Mouse (Mus musculus) intestine, postnatal 0 days (tissue): ENCODE results near the gene Dcbld1. TPM values are rescaled to one million over a fixed set of nuclear protein-coding genes. Genes with fewer than 3 reads are reported as not detected.
A peak's percentile ranks its signal among the peaks of the same experiment; 100 is the strongest.

Source experiments
- ATAC-seq: fragments of 200-750 bp; cut with Nextera tagmentation; 2 replicates; pipeline ENCODE4 v1.8.0; 2017; ENCODE audit warnings: mild to moderate bottlenecking, moderate TSS enrichment, moderate library complexity
- H3K27ac ChIP-seq: fragments of 300-500 bp; sonication (generic); 2 replicates; pipeline ENCODE4 v1.5.1; 2014; ENCODE audit warnings: mild to moderate bottlenecking, low read depth, low read length, moderate library complexity
- H3K27me3 ChIP-seq: fragments of 300-500 bp; sonication (generic); replicated peaks from 2 replicates; pipeline ENCODE4 v1.6.1; 2014; ENCODE audit warnings: low read length, mixed read lengths; ENCODE audit not compliant: control insufficient read depth, insufficient read depth
- H3K36me3 ChIP-seq: fragments of 300-500 bp; sonication (generic); 2 replicates; pipeline ENCODE4 v1.6.1; 2014; ENCODE audit warnings: mild to moderate bottlenecking, moderate library complexity; ENCODE audit not compliant: control insufficient read depth, insufficient read depth
- H3K4me1 ChIP-seq: fragments of 300-500 bp; sonication (generic); replicated peaks from 2 replicates; pipeline ENCODE4 v1.6.1; 2014; ENCODE audit warnings: antibody characterized with exemption, low read length, mixed read lengths; ENCODE audit not compliant: control insufficient read depth, insufficient read depth
- H3K4me2 ChIP-seq: fragments of 300-500 bp; sonication (generic); replicated peaks from 2 replicates; pipeline ENCODE4 v1.6.1; 2014; ENCODE audit warnings: low read depth, mild to moderate bottlenecking, moderate library complexity
- H3K4me3 ChIP-seq: fragments of 300-500 bp; sonication (generic); 2 replicates; pipeline ENCODE4 v1.5.1; 2014; ENCODE audit warnings: low read depth, low read length
- H3K9ac ChIP-seq: fragments of 300-500 bp; sonication (generic); 2 replicates; pipeline ENCODE4 v1.6.1; 2014; ENCODE audit warnings: mild to moderate bottlenecking, low read depth, low read length
- H3K9me3 ChIP-seq: fragments of 300-500 bp; sonication (generic); 2 replicates; pipeline ENCODE4 v1.6.1; 2016; ENCODE audit warnings: mixed run types; ENCODE audit not compliant: control insufficient read depth
- CTCF ChIP-seq: sonication (generic); IDR thresholded peaks from 2 replicates; pipeline ENCODE4 v1.5.1; 2016; ENCODE audit warnings: low read depth, mild to moderate bottlenecking, control low read depth, antibody characterized with exemption, moderate library complexity
- WGBS: fragments of 180-500 bp; shearing (Covaris S2); extraction: QIAGEN DNeasy Blood & Tissue Kit; methylation state at CpG from one replicate; pipeline ENCODE4 v1.1.7; 2014; 5-methylcytosine and 5-hydroxymethylcytosine counted together
- polyA plus RNA-seq: library from polyadenylated mRNA; unstranded; fragments of >200 nt; fragmentation: Nextera tagmentation; extraction: Ambion mirVana; gene quantifications from 2 replicates; pipeline ENCODE4 v1.2.1, GENCODE M21; 2015

The Dcbld1 gene
- polyA plus RNA-seq, 1 experiment from 2014 or later = 36.7 TPM

DNA sequence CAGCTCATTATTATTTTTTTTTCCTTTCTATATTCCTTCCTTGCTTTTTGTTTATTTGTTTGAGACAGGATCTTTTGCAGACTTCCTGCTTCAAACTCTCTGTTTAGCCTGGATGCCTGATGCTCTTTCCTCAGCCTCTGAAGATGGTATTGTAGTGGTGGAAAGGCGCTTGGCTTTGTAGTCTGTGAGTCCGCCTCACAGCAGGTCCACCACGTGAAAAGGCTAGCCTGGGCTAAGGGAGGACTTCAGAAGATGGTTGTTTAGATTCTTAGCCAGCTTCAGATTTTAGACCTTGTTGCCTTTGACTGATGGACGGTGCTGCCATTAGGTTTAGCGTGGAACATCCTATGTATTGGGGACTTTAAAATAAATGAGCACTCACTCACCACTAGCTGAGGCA lies 2.0 kb downstream of the Dcbld1 start:
- Histone ChIP-seq H3K4me2 (peak overlapping the region; percentile 87), H3K27me3 (no peaks in the 10 kb centered on the region), H3K9ac (0 out of 2 replicates have a peak overlapping the region, but pooled peaks have one; percentile 32), H3K4me1 (peaks cover 3% of the 10 kb centered on the region; the same call in 1 of the 2 replicates), H3K9me3 (no peaks in the 10 kb centered on the region), H3K27ac (peak overlapping the region; percentile 41), H3K4me3 (peak overlapping the region; percentile 94), H3K36me3 (no peaks in the 10 kb centered on the region)
- ATAC-seq = no peak
- TF ChIP-seq CTCF = no peak
- WGBS = 65% methylated on average over 5 of the region's 5 CpGs

DNA sequence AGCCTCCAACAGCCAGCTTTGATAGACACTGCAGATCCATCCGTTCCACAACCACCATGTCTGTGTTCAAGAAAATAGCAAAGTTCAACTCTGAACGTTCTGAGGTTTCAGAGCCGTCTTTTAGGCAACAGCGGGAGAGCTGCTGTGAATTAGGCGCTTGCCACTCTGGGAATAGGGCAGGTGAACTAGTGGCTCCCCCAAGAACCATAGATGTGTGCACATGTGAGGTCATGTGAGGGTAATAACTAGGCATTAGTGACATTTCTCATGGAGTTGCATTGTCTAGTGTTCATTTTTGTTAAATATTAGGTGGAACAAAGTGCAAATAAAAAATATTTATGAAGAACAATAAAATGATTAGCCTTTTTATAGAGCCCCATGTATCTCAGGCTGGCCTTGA lies 8.6 kb downstream of the Dcbld1 start:
- H3K36me3 ChIP-seq = no peaks in the 10 kb centered on the region
- WGBS = 47% methylated on average over 5 of the region's 5 CpGs
- 0 out of 2 replicates have a peak overlapping the region, but pooled peaks have one; percentile 42 for H3K27ac ChIP-seq
- no peak overlapping the region for H3K4me3 ChIP-seq
- no peak for TF ChIP-seq CTCF
- no peaks in the 10 kb centered on the region for H3K27me3 ChIP-seq
- no peak overlapping the region for H3K9ac ChIP-seq
- H3K9me3 ChIP-seq = no peaks in the 10 kb centered on the region
- ATAC-seq = peak; percentile 55
- H3K4me2 ChIP-seq = 0 out of 2 replicates have a peak overlapping the region, but pooled peaks have one; percentile 4
- H3K4me1 ChIP-seq = no peaks in the 10 kb centered on the region; the same call in 1 of the 2 replicates

DNA sequence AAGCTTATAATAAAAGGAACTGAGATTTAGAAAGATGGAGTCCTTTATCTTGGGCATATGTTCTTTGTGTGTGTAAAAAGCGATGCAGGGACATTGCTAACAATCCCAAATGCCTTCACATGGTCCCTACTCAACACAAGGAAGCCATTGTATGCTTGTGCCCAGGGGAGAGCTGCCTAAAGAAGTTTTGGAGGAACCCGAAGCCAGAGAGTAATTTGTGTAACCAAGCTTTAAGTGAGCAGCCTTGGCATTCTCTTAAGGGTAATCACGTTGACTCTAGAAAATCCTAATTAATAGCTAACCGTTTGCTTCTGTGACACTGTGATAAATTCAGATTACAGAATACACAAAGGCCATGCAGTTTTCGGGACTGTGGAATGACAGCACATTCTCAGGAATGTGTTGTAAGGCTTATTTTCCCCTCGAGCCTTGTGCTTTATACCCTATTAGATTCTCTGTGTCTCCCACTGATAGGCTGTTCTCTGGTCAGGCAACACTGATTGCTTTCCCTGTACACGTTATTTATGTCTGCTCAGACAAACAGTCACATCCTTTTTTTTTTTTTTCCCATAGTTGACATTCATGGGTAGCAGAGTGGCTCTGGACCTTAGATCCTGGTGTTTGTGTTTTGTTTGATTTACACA lies 9.4 kb downstream of the Dcbld1 start:
- Histone ChIP-seq H3K27me3 (no peaks in the 10 kb centered on the region), H3K36me3 (no peaks in the 10 kb centered on the region), H3K9me3 (no peaks in the 10 kb centered on the region), H3K27ac (peak overlapping the region; percentile 51; the same call in 1 of the 2 replicates), H3K4me2 (no peak overlapping the region), H3K4me3 (no peak overlapping the region), H3K9ac (no peak overlapping the region), H3K4me1 (no peaks in the 10 kb centered on the region)
- WGBS = 37% methylated on average over 7 of the region's 7 CpGs
- TF ChIP-seq CTCF = no peak
- no peak for ATAC-seq

DNA sequence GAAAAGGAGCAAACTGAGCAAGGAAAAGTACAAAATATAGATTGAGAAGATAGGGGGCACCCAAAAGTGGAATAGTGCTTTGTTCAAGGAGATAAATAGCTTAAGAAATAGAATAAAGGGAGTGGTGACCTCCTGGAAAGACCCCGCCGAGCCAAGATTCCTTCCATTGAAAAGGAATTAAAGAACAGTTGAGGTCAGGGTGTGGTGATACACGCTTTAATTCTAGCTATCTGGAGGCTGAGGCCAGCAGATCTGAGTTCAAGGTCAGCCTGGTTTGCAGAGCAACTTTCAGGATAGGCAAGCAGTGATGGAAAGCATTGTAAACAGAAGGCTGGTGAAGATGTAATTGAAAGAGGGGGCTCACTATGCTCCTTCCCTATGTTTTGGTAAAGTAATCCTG lies 12.8 kb downstream of the Dcbld1 start:
- Histone ChIP-seq H3K4me3 (no peak overlapping the region), H3K9ac (no peak overlapping the region), H3K27ac (no peak overlapping the region), H3K9me3 (no peaks in the 10 kb centered on the region), H3K4me1 (no peaks in the 10 kb centered on the region), H3K4me2 (no peak overlapping the region), H3K36me3 (no peaks in the 10 kb centered on the region; the same call in 1 of the 2 replicates), H3K27me3 (no peaks in the 10 kb centered on the region)
- no peak for ATAC-seq
- WGBS = 82% methylated on average over 3 of the region's 3 CpGs
- TF ChIP-seq CTCF = no peak

DNA sequence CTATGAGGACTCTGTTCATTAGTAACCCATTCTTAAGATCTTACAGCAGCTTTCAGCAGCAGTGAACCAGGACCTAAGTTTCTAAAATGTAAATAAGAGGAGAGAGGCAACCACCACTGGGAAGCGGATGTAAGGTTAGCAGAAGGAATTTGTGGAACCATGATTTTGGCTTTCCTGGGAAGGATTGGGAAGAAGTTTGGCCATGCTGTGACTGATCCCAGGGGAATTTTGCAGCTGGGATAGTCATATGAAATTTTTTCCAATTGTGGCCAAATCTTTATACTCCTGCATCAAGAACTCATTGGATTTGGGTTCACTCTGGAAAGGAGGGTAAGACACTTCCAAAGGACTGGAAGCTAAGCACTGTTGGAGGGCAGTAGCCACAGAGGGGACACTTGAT lies 18.8 kb downstream of the Dcbld1 start:
- no peak overlapping the region for H3K9ac ChIP-seq
- no peak overlapping the region for H3K27ac ChIP-seq
- no peaks in the 10 kb centered on the region for H3K9me3 ChIP-seq
- no peak for ATAC-seq
- WGBS = 85% methylated on average over 1 of the region's 1 CpGs
- H3K27me3 ChIP-seq = no peaks in the 10 kb centered on the region
- H3K36me3 ChIP-seq = no peaks in the 10 kb centered on the region; the same call in 1 of the 2 replicates
- H3K4me1 ChIP-seq = no peaks in the 10 kb centered on the region
- H3K4me3 ChIP-seq = no peak overlapping the region
- no peak for TF ChIP-seq CTCF
- H3K4me2 ChIP-seq = no peak overlapping the region

DNA sequence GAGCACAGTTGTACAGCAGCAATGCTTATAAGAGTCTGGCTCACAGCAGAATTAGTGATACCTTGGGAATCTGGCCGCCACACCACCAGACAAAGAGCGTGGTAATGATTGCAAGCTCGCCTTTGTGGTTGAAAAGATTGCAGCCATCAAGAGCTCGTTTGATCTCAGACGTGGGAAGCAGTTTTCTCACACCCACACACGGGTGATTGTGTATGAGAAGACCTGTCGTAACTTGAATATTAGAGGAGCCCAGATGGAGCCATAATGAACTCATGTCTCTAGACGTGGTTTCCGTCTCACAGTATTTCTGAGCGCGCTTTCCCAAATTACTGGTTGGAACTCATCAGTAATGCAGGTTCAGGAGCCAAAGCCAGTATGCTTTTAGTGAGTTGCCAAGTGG lies 20.0 kb downstream of the Dcbld1 start:
- no peaks in the 10 kb centered on the region; the same call in 1 of the 2 replicates for H3K36me3 ChIP-seq
- no peak overlapping the region for H3K27ac ChIP-seq
- H3K27me3 ChIP-seq = no peaks in the 10 kb centered on the region
- no peak overlapping the region for H3K4me2 ChIP-seq
- 88% methylated on average over 11 of the region's 11 CpGs for WGBS
- no peaks in the 10 kb centered on the region for H3K4me1 ChIP-seq
- H3K4me3 ChIP-seq = no peak overlapping the region
- H3K9me3 ChIP-seq = no peaks in the 10 kb centered on the region
- no peak for TF ChIP-seq CTCF
- no peak overlapping the region for H3K9ac ChIP-seq
- no peak for ATAC-seq
